Mouse (Mus musculus) central nervous system, embryonic 11.5 days (tissue): ENCODE data around the gene Ss18l1. TPM values are rescaled to one million over a fixed set of nuclear protein-coding genes. Genes with fewer than 3 reads are reported as not detected.

Source experiments
- polyA plus RNA-seq: library from polyadenylated mRNA; depleted of rRNA; stranded (reverse); fragments of >200 nt; gene quantifications from 2 replicates; pipeline ENCODE4 v1.2.3, GENCODE M21; 2012; rRNA removed

Gene Ss18l1
- 11.0 and 19.2 TPM in 2 replicates for polyA plus RNA-seq

DNA sequence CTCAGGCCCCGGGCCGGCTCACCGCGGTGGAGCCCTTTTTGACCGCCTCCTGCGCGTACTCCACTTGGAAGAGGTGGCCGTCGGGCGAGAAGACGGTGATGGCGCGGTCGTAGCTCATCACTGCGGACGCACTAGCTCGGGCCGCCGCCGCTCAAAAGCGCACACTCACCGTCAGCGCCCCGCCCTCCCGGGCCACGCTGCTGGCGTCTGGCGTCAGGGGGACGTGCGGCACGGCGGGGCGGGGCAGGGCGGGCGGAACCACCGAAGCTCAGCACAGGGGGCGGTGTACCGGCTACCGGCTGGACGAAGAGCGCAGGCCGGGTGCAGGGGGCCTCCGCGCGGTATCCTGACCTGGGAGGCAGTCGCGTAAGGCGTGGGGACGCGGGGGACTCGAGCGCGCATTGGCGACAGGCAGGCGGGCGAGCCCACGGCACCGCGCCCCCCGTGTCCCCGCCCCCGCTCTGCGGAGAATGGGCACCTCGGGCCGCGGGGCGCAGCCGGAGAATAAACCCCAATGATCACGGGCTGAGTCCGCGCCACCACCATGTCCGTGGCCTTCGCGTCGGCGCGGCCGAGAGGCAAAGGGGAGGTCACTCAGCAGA is at the start of gene Ss18l1, which contains the start of gene Psma7:
Ss18l1 (plus strand) TSS at position 254 of the 602 bp plus-strand sequence.
Psma7 (minus strand) TSS at position 178 of the 602 bp plus-strand sequence.

GRCm38 (mm10) chr2:180024401-180025098 is 17.8 kb upstream of the Ss18l1 start, which contains the start of gene Lsm14b:
TSS of gene Lsm14b (plus strand) at chr2:180024987.

GRCm38 (mm10) chr2:180070481-180071453 is 28.5 kb downstream of the Ss18l1 start, which contains the start of gene Mtg2:
TSS of gene Mtg2 (plus strand) at chr2:180070588.

DNA sequence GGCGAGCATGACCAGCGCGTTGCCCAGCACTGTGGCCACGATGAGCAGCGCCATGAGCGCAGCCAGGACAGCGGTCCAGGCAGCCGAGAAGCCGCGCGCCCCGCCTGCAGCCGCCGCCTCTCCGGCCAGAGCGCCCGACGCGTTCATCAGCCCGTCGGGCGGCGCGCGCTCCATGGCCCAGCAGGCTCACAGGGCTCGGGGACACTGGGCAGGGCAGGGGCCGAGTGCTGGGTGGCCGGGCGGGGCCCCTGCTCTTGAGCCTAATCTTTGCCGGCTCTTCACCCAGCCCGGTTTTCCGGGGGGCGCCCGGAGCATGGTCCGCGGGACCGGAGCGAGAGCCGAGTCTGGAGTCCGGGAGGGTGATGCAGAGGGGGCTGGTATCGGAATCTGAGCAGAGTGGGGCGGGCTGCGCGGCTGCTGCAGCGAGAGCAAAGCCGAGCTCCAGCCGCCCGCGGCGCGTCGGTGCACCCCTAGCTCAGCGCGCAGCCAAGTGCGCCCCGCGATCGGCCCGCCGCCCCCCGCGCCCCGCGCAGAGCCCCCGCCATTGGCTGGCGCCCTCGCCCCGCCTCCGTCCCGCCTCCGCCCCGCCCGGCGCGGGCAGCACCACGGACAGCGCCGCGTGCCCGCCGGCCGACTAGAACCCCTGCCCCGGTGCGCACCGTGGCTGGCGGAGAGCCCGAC is 61.8 kb downstream of the Ss18l1 start, which contains the start of gene Hrh3:
Hrh3 (minus strand) TSS at position 511 of the 681 bp plus-strand sequence.

DNA sequence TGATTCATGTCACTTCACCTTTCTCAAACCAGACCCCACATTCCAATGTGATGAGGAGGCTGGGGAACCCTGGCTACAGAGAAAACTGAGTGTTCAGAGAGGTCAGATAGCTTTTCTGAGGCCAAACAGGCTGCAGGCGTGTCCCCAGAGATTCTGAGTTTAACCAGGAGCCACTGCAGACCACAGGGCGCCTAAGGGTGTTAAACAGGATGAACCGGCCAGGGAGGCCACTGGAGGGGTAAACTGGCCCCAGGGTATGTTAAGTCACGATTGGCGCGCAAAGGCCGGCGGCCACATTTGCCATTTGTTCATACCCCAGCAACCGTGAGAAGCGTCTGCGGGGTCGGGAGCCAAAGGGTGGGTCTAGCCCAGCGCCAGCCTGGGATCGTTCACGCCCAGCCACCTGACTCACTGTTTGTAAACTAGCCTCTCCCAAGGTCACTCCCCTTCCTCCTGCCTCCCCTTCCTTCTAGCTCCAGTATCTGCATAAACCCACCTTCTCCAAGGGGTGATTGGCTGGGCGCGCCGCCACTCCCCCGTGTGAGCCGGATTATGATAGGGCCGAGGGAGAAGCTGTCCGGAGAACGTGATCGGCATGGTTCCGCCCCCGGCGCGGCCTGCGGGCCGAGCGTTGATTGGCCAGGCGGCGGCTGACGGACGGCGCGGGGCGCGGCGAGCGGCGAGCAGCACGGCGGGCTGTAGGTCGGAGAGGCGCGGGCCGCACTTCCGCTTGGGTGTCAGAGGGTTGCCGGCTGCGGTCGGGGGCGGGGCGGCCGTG is 76.5 kb downstream of the Ss18l1 start, which contains the start of gene Osbpl2:
Osbpl2 (plus strand) TSS at position 646 of the 778 bp plus-strand sequence.

Other genes with a start within 250 kb of the Ss18l1 start
- gene Taf4, start 65.9 kb upstream of the Ss18l1 start, polyA plus RNA-seq, result 19.5 and 49.6 TPM in 2 replicates
- 139 and 142 TPM in 2 replicates for gene Lsm14b, start 17.5 kb upstream of the Ss18l1 start, polyA plus RNA-seq
- gene Psma7, start 76 bp upstream of the Ss18l1 start, polyA plus RNA-seq, result 428 and 481 TPM in 2 replicates
- gene Mtg2, start 28.1 kb downstream of the Ss18l1 start, polyA plus RNA-seq, result 30.3 and 44.3 TPM in 2 replicates
- 6.2 TPM in 2 replicates for gene Hrh3, start 62.0 kb downstream of the Ss18l1 start, polyA plus RNA-seq
- 23.3 and 24.7 TPM in 2 replicates for gene Osbpl2, start 76.8 kb downstream of the Ss18l1 start, polyA plus RNA-seq
- gene Adrm1, start 129.0 kb downstream of the Ss18l1 start, polyA plus RNA-seq, result 91.3 and 116 TPM in 2 replicates
- 5.6 and 16.0 TPM in 2 replicates for gene Lama5, start 183.3 kb downstream of the Ss18l1 start, polyA plus RNA-seq
- gene Rps21, start 214.9 kb downstream of the Ss18l1 start, polyA plus RNA-seq, result 1,280 and 3,511 TPM in 2 replicates
- 19.3 and 32.7 TPM in 2 replicates for gene Cables2, start 231.0 kb downstream of the Ss18l1 start, polyA plus RNA-seq
- 0.13 and 0.19 TPM in 2 replicates for gene Rbbp8nl, start 247.4 kb downstream of the Ss18l1 start, polyA plus RNA-seq